Mouse (Mus musculus): ENCODE measurements around the gene Gpm6a. TPM values are rescaled to one million over a fixed set of nuclear protein-coding genes. Genes with fewer than 3 reads are reported as not detected.

The Gpm6a gene
- polyA plus RNA-seq, 1 experiment from 2014 or later: 644 TPM

DNA sequence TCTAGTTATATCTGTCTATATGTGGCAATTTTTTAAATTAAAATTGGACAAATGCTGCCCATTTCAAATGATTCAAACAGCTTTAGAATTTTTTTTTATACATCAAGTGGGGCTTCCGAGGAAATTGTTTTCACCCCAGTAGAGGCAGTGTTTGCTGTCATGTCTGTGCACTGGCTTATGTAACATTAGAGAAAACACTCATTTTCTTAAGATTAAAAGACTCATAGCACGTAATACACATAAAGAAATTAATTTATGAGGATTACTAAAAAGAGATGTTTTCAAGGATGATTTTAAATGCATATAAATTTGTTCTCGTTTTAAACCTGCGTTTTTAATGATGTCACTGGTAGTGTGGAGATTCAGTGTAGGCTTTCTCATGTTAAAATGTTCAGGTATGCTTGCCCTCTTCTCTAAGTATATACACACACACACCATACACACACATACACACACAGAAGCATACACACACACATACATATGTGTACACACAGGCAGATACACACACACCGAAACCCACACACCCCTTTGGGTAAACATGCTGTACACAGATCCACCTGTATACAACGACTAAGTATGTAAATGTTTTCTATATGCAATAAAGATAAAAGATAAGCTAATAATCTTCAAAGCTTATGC lies 1.4 kb downstream of the Gpm6a start:
- Histone ChIP-seq H3K9me3 (replicated peaks; ENCODE audit: control insufficient read depth, low read length) (no peaks in the 10 kb centered on the region), H3K4me1 (ENCODE audit: control insufficient read depth, insufficient read depth, low read length) (peaks cover 8% of the 10 kb centered on the region; the same call in 1 of the 2 replicates), H3K27ac (ENCODE audit: low read depth, low read length) (peak overlapping the region; percentile 65), H3K4me3 (ENCODE audit: low read depth, low read length) (peak overlapping the region; percentile 55), H3K27me3 (replicated peaks; ENCODE audit: control insufficient read depth, insufficient read depth, low read length) (no peaks in the 10 kb centered on the region), H3K36me3 (ENCODE audit: control insufficient read depth, insufficient read depth, low read length) (no peaks in the 10 kb centered on the region), H3K4me2 (ENCODE audit: low read length) (peak overlapping the region; percentile 55), H3K9ac (ENCODE audit: low read length) (peak overlapping the region; percentile 76)
- 65% methylated on average over 6 of the region's 6 CpGs for WGBS
- peak; percentile 17; the same call in 1 of the 2 replicates for ATAC-seq
- peak; percentile 69 for DNase-seq (ENCODE audit: low spot score)

DNA sequence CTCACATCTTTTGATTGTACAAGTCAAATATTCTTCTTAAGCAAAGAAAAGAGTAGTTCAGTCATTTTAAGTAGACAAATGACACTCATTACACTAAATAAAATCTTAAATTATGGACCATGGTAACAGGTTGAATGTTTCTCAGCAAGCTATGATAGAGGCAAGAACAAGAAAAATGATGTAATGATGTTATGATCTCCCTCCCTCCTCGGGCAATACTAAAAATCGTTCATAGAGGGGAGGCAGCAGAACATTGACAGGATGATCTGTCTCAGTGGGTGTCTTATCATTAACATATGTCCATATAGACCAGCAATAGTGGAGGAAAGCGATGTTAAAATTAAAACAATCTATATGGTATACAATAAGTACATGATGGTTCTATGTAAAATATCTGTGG lies 2.1 kb downstream of the Gpm6a start:
- ATAC-seq (no peak), DNase-seq (ENCODE audit: low spot score) (peak; percentile 69)
- Histone ChIP-seq H3K27me3 (replicated peaks; ENCODE audit: control insufficient read depth, insufficient read depth, low read length) (no peaks in the 10 kb centered on the region), H3K4me3 (ENCODE audit: low read depth, low read length) (peak overlapping the region; percentile 41), H3K4me1 (ENCODE audit: control insufficient read depth, insufficient read depth, low read length) (peaks cover 8% of the 10 kb centered on the region; the same call in 1 of the 2 replicates), H3K9me3 (replicated peaks; ENCODE audit: control insufficient read depth, low read length) (no peaks in the 10 kb centered on the region), H3K9ac (ENCODE audit: low read length) (peak overlapping the region; percentile 65), H3K4me2 (ENCODE audit: low read length) (peak overlapping the region; percentile 58), H3K27ac (ENCODE audit: low read depth, low read length) (peak overlapping the region; percentile 27), H3K36me3 (ENCODE audit: control insufficient read depth, insufficient read depth, low read length) (no peaks in the 10 kb centered on the region)
- 63% methylated on average over 3 of the region's 3 CpGs for WGBS

- Histone ChIP-seq H3K27me3 (replicated peaks; ENCODE audit: control insufficient read depth, insufficient read depth, low read length) (no peaks in the 10 kb centered on the region), H3K9me3 (replicated peaks; ENCODE audit: control insufficient read depth, low read length) (no peaks in the 10 kb centered on the region), H3K4me2 (ENCODE audit: low read length) (peak overlapping the region; percentile 58), H3K4me1 (ENCODE audit: control insufficient read depth, insufficient read depth, low read length) (peaks cover 8% of the 10 kb centered on the region; the same call in 1 of the 2 replicates), H3K27ac (ENCODE audit: low read depth, low read length) (peak overlapping the region; percentile 27; the same call in 1 of the 2 replicates), H3K4me3 (ENCODE audit: low read depth, low read length) (peak overlapping the region; percentile 41), H3K9ac (ENCODE audit: low read length) (peak overlapping the region; percentile 65), H3K36me3 (ENCODE audit: control insufficient read depth, insufficient read depth, low read length) (no peaks in the 10 kb centered on the region)
- peak; percentile 43 for DNase-seq (ENCODE audit: low spot score)
- no peak for ATAC-seq
- WGBS: 73% methylated on average over 3 of the region's 3 CpGs
Observed at GRCm38 (mm10) chr8:54957506-54957905, 2.9 kb downstream of the Gpm6a start.

- Histone ChIP-seq H3K4me2 (ENCODE audit: low read length) (no peak overlapping the region), H3K4me1 (ENCODE audit: control insufficient read depth, insufficient read depth, low read length) (peaks cover 5% of the 10 kb centered on the region; the same call in 1 of the 2 replicates), H3K36me3 (ENCODE audit: control insufficient read depth, insufficient read depth, low read length) (no peaks in the 10 kb centered on the region), H3K4me3 (ENCODE audit: low read depth, low read length) (no peak overlapping the region), H3K9me3 (replicated peaks; ENCODE audit: control insufficient read depth, low read length) (no peaks in the 10 kb centered on the region), H3K27me3 (replicated peaks; ENCODE audit: control insufficient read depth, insufficient read depth, low read length) (no peaks in the 10 kb centered on the region), H3K27ac (ENCODE audit: low read depth, low read length) (no peak overlapping the region), H3K9ac (ENCODE audit: low read length) (no peak overlapping the region)
- DNase-seq (ENCODE audit: low spot score): no peak
- no peak for ATAC-seq
Observed at GRCm38 (mm10) chr8:54961571-54961970, 6.9 kb downstream of the Gpm6a start.

DNA sequence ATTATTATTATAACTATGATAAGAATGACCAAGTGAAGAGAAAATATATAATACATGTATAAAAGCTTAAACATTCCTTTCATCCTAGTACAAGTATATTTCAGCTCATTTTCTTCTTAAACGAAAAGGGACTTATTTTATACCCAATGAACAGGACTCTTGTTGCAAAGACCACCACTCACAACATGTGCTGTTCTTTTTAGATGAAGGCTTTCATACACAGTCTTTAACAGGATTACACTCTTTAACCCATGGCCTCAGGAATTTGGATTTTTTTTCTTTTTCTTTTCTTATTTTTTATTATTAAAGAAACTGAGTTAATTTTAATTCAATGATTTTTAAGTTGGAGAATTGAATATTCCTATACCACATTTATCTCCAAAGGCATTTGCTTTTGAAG lies 20.4 kb downstream of the Gpm6a start:
- DNase-seq (ENCODE audit: low spot score) (no peak), ATAC-seq (no peak)
- no peak overlapping the region for H3K4me3 ChIP-seq (ENCODE audit: low read depth, low read length)
- 7% methylated on average over 1 of the region's 1 CpGs for WGBS
- no peak overlapping the region for H3K4me2 ChIP-seq (ENCODE audit: low read length)
- no peaks in the 10 kb centered on the region for H3K36me3 ChIP-seq (ENCODE audit: control insufficient read depth, insufficient read depth, low read length)
- H3K4me1 ChIP-seq (ENCODE audit: control insufficient read depth, insufficient read depth, low read length): peaks cover 5% of the 10 kb centered on the region
- H3K9me3 ChIP-seq (replicated peaks; ENCODE audit: control insufficient read depth, low read length): no peaks in the 10 kb centered on the region
- H3K27me3 ChIP-seq (replicated peaks; ENCODE audit: control insufficient read depth, insufficient read depth, low read length): no peaks in the 10 kb centered on the region
- no peak overlapping the region for H3K27ac ChIP-seq (ENCODE audit: low read depth, low read length)
- no peak overlapping the region for H3K9ac ChIP-seq (ENCODE audit: low read length)

- Histone ChIP-seq H3K4me3 (ENCODE audit: low read depth, low read length) (no peak overlapping the region), H3K27ac (ENCODE audit: low read depth, low read length) (no peak overlapping the region)
Observed at GRCm38 (mm10) chr8:54975506-54975905, 20.9 kb downstream of the Gpm6a start.

GRCm38 (mm10) chr8:54975927-54976326 lies 21.3 kb downstream of the Gpm6a start:
- Histone ChIP-seq H3K36me3 (ENCODE audit: control insufficient read depth, insufficient read depth, low read length) (no peaks in the 10 kb centered on the region), H3K9ac (ENCODE audit: low read length) (no peak overlapping the region), H3K9me3 (replicated peaks; ENCODE audit: control insufficient read depth, low read length) (no peaks in the 10 kb centered on the region), H3K4me1 (ENCODE audit: control insufficient read depth, insufficient read depth, low read length) (peaks cover 5% of the 10 kb centered on the region), H3K4me3 (ENCODE audit: low read depth, low read length) (no peak overlapping the region), H3K27me3 (replicated peaks; ENCODE audit: control insufficient read depth, insufficient read depth, low read length) (no peaks in the 10 kb centered on the region), H3K4me2 (ENCODE audit: low read length) (peak overlapping the region; percentile 25; the same call in 1 of the 2 replicates), H3K27ac (ENCODE audit: low read depth, low read length) (0 out of 2 replicates have a peak overlapping the region, but pooled peaks have one; percentile 39)
- WGBS: 11% methylated on average over 2 of the region's 2 CpGs
- ATAC-seq (peak; percentile 61), DNase-seq (ENCODE audit: low spot score) (peak; percentile 46)

More at GRCm38 (mm10) chr8:54975506-54975905, 20.9 kb downstream of the Gpm6a start:
- Histone ChIP-seq H3K9me3 (replicated peaks; ENCODE audit: control insufficient read depth, low read length) (no peaks in the 10 kb centered on the region), H3K4me1 (ENCODE audit: control insufficient read depth, insufficient read depth, low read length) (peaks cover 5% of the 10 kb centered on the region), H3K36me3 (ENCODE audit: control insufficient read depth, insufficient read depth, low read length) (no peaks in the 10 kb centered on the region), H3K27me3 (replicated peaks; ENCODE audit: control insufficient read depth, insufficient read depth, low read length) (no peaks in the 10 kb centered on the region), H3K4me2 (ENCODE audit: low read length) (0 out of 2 replicates have a peak overlapping the region, but pooled peaks have one; percentile 25), H3K9ac (ENCODE audit: low read length) (no peak overlapping the region)
- 0% methylated on average over 2 of the region's 2 CpGs for WGBS
- peak; percentile 90 for ATAC-seq
- DNase-seq (ENCODE audit: low spot score): peak; percentile 83

- 19% methylated on average over 1 of the region's 1 CpGs for WGBS
- H3K9me3 ChIP-seq (replicated peaks; ENCODE audit: control insufficient read depth, low read length): no peaks in the 10 kb centered on the region
- H3K36me3 ChIP-seq (ENCODE audit: control insufficient read depth, insufficient read depth, low read length): no peaks in the 10 kb centered on the region
- no peak overlapping the region for H3K4me3 ChIP-seq (ENCODE audit: low read depth, low read length)
- H3K27ac ChIP-seq (ENCODE audit: low read depth, low read length): no peak overlapping the region
- no peak for ATAC-seq
- DNase-seq (ENCODE audit: low spot score): peak; percentile 33
- no peak overlapping the region for H3K4me2 ChIP-seq (ENCODE audit: low read length)
- peaks cover 3% of the 10 kb centered on the region for H3K4me1 ChIP-seq (ENCODE audit: control insufficient read depth, insufficient read depth, low read length)
- no peaks in the 10 kb centered on the region for H3K27me3 ChIP-seq (replicated peaks; ENCODE audit: control insufficient read depth, insufficient read depth, low read length)
- H3K9ac ChIP-seq (ENCODE audit: low read length): no peak overlapping the region
Observed at GRCm38 (mm10) chr8:54976663-54977062, 22.0 kb downstream of the Gpm6a start.

DNA sequence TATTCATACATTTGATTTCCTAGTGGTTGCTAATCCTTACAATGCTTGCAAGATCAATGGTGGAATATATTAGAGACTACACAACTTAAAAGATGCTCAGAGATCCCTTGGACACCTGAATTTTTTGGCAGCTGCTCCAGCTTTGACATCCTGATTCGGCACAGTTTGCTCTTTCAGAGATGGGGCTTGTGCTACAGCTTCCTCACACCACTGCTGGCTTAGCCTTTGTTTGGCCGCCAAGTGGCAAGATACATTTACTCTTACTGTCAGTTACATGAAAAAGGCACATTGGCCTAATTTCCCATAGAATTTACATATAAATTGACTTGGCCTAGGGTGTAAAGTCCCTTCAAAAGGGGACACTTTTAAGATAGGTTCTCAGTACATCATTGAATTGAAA lies 32.1 kb downstream of the Gpm6a start:
- ATAC-seq: no peak
- Histone ChIP-seq H3K36me3 (ENCODE audit: control insufficient read depth, insufficient read depth, low read length) (no peaks in the 10 kb centered on the region), H3K27me3 (replicated peaks; ENCODE audit: control insufficient read depth, insufficient read depth, low read length) (no peaks in the 10 kb centered on the region), H3K4me2 (ENCODE audit: low read length) (no peak overlapping the region), H3K27ac (ENCODE audit: low read depth, low read length) (no peak overlapping the region), H3K4me3 (ENCODE audit: low read depth, low read length) (no peak overlapping the region), H3K4me1 (ENCODE audit: control insufficient read depth, insufficient read depth, low read length) (peaks cover 13% of the 10 kb centered on the region), H3K9me3 (replicated peaks; ENCODE audit: control insufficient read depth, low read length) (no peaks in the 10 kb centered on the region), H3K9ac (ENCODE audit: low read length) (no peak overlapping the region)
- peak; percentile 33 for DNase-seq (ENCODE audit: low spot score)
- 41% methylated on average over 2 of the region's 2 CpGs for WGBS
